Mouse (Mus musculus): ENCODE data around the gene Trim54. TPM values are rescaled to one million over a fixed set of nuclear protein-coding genes. Genes with fewer than 3 reads are reported as not detected.
A peak's percentile ranks its signal among the peaks of the same experiment; 100 is the strongest.

The Trim54 gene
- polyA plus RNA-seq, 1 experiment from 2014 or later, result 0.65 TPM

GRCm38 (mm10) chr5:31121111-31121510 is 4.6 kb downstream of the Trim54 start:
- H3K9me3 ChIP-seq (ENCODE audit: control insufficient read depth, low read length), result no peaks in the 10 kb centered on the region
- no peak overlapping the region for H3K9ac ChIP-seq (ENCODE audit: low read length)
- H3K27me3 ChIP-seq (ENCODE audit: control insufficient read depth, insufficient read depth, low read length), result no peaks in the 10 kb centered on the region
- no peaks in the 10 kb centered on the region for H3K36me3 ChIP-seq (ENCODE audit: control insufficient read depth, insufficient read depth, low read length)
- no peak overlapping the region for H3K4me2 ChIP-seq (ENCODE audit: low read depth, severe bottlenecking)
- no peak overlapping the region for H3K27ac ChIP-seq (replicated peaks; ENCODE audit: low read depth, low read length)
- H3K4me1 ChIP-seq (ENCODE audit: control insufficient read depth, insufficient read depth, low read length), result no peaks in the 10 kb centered on the region
- no peak for DNase-seq (ENCODE audit: low spot score)
- ATAC-seq (ENCODE audit: insufficient number of reproducible peaks, low FRiP score, low TSS enrichment, low read depth), result no peak
- 85% methylated on average over 8 of the region's 8 CpGs for WGBS
- H3K4me3 ChIP-seq (ENCODE audit: low read depth, low read length), result no peak overlapping the region

GRCm38 (mm10) chr5:31123481-31123880 is 7.0 kb downstream of the Trim54 start:
- Histone ChIP-seq H3K9ac (ENCODE audit: low read length) (no peak overlapping the region), H3K27me3 (ENCODE audit: control insufficient read depth, insufficient read depth, low read length) (no peaks in the 10 kb centered on the region), H3K36me3 (ENCODE audit: control insufficient read depth, insufficient read depth, low read length) (no peaks in the 10 kb centered on the region), H3K9me3 (ENCODE audit: control insufficient read depth, low read length) (no peaks in the 10 kb centered on the region), H3K4me2 (ENCODE audit: low read depth, severe bottlenecking) (no peak overlapping the region), H3K27ac (replicated peaks; ENCODE audit: low read depth, low read length) (no peak overlapping the region), H3K4me1 (ENCODE audit: control insufficient read depth, insufficient read depth, low read length) (no peaks in the 10 kb centered on the region), H3K4me3 (ENCODE audit: low read depth, low read length) (no peak overlapping the region)
- ATAC-seq (ENCODE audit: insufficient number of reproducible peaks, low FRiP score, low TSS enrichment, low read depth), result no peak
- 45% methylated on average over 2 of the region's 2 CpGs for WGBS
- no peak for DNase-seq (ENCODE audit: low spot score)

- H3K27ac ChIP-seq (replicated peaks; ENCODE audit: low read depth, low read length), result no peak overlapping the region
- no peaks in the 10 kb centered on the region for H3K27me3 ChIP-seq (ENCODE audit: control insufficient read depth, insufficient read depth, low read length)
- 41% methylated on average over 5 of the region's 5 CpGs for WGBS
- H3K4me1 ChIP-seq (ENCODE audit: control insufficient read depth, insufficient read depth, low read length), result no peaks in the 10 kb centered on the region
- H3K36me3 ChIP-seq (ENCODE audit: control insufficient read depth, insufficient read depth, low read length), result no peaks in the 10 kb centered on the region
- no peak for DNase-seq (ENCODE audit: low spot score)
- no peak overlapping the region for H3K4me2 ChIP-seq (ENCODE audit: low read depth, severe bottlenecking)
- H3K4me3 ChIP-seq (ENCODE audit: low read depth, low read length), result no peak overlapping the region
- ATAC-seq (ENCODE audit: insufficient number of reproducible peaks, low FRiP score, low TSS enrichment, low read depth), result no peak
- no peak overlapping the region for H3K9ac ChIP-seq (ENCODE audit: low read length)
- H3K9me3 ChIP-seq (ENCODE audit: control insufficient read depth, low read length), result no peaks in the 10 kb centered on the region
Measured at GRCm38 (mm10) chr5:31126050-31126449, 9.5 kb downstream of the Trim54 start.

- no peaks in the 10 kb centered on the region for H3K36me3 ChIP-seq (ENCODE audit: control insufficient read depth, insufficient read depth, low read length)
- H3K9ac ChIP-seq (ENCODE audit: low read length), result no peak overlapping the region
- ATAC-seq (ENCODE audit: insufficient number of reproducible peaks, low FRiP score, low TSS enrichment, low read depth) (no peak), DNase-seq (ENCODE audit: low spot score) (peak; percentile 26)
- H3K4me1 ChIP-seq (ENCODE audit: control insufficient read depth, insufficient read depth, low read length), result peaks cover 8% of the 10 kb centered on the region
- H3K27ac ChIP-seq (replicated peaks; ENCODE audit: low read depth, low read length), result no peak overlapping the region
- WGBS, result under 1% methylated on average over 33 of the region's 33 CpGs
- H3K4me2 ChIP-seq (ENCODE audit: low read depth, severe bottlenecking), result peak overlapping the region; percentile 26
- H3K4me3 ChIP-seq (ENCODE audit: low read depth, low read length), result no peak overlapping the region
- peaks cover 55% of the 10 kb centered on the region for H3K27me3 ChIP-seq (ENCODE audit: control insufficient read depth, insufficient read depth, low read length)
- H3K9me3 ChIP-seq (ENCODE audit: control insufficient read depth, low read length), result no peaks in the 10 kb centered on the region
Measured at GRCm38 (mm10) chr5:31136730-31137424, 20.4 kb downstream of the Trim54 start.

- Histone ChIP-seq H3K9ac (ENCODE audit: low read length) (no peak overlapping the region), H3K27me3 (ENCODE audit: control insufficient read depth, insufficient read depth, low read length) (peaks cover 55% of the 10 kb centered on the region), H3K27ac (replicated peaks; ENCODE audit: low read depth, low read length) (no peak overlapping the region), H3K4me1 (ENCODE audit: control insufficient read depth, insufficient read depth, low read length) (peaks cover 8% of the 10 kb centered on the region), H3K4me2 (ENCODE audit: low read depth, severe bottlenecking) (peak overlapping the region; percentile 26; the same call in 1 of the 2 replicates), H3K9me3 (ENCODE audit: control insufficient read depth, low read length) (no peaks in the 10 kb centered on the region), H3K36me3 (ENCODE audit: control insufficient read depth, insufficient read depth, low read length) (no peaks in the 10 kb centered on the region), H3K4me3 (ENCODE audit: low read depth, low read length) (peak overlapping the region; percentile 14)
- DNase-seq (ENCODE audit: low spot score) (peak; percentile 35), ATAC-seq (ENCODE audit: insufficient number of reproducible peaks, low FRiP score, low TSS enrichment, low read depth) (no peak)
- WGBS, result 2% methylated on average over 13 of the region's 13 CpGs
Measured at GRCm38 (mm10) chr5:31137658-31138057, 21.1 kb downstream of the Trim54 start.

GRCm38 (mm10) chr5:31138241-31138967 is 21.9 kb downstream of the Trim54 start, which contains the start of gene Ucn:
Ucn (minus strand) TSS chr5:31138829.
- ATAC-seq (ENCODE audit: insufficient number of reproducible peaks, low FRiP score, low TSS enrichment, low read depth) (peak; percentile 72; the same call in 1 of the 2 replicates), DNase-seq (ENCODE audit: low spot score) (peak; percentile 28)
- no peaks in the 10 kb centered on the region for H3K36me3 ChIP-seq (ENCODE audit: control insufficient read depth, insufficient read depth, low read length)
- H3K9me3 ChIP-seq (ENCODE audit: control insufficient read depth, low read length), result no peaks in the 10 kb centered on the region
- H3K27me3 ChIP-seq (ENCODE audit: control insufficient read depth, insufficient read depth, low read length), result peaks cover 55% of the 10 kb centered on the region
- 2% methylated on average over 52 of the region's 52 CpGs for WGBS
- no peak within 1 kb of the TSS for H3K27ac ChIP-seq (replicated peaks; ENCODE audit: low read depth, low read length)
- H3K4me3 ChIP-seq (ENCODE audit: low read depth, low read length), result peak within 1 kb of the TSS; percentile 14
- H3K4me2 ChIP-seq (ENCODE audit: low read depth, severe bottlenecking), result peak within 1 kb of the TSS; percentile 26; the same call in 1 of the 2 replicates
- no peak within 1 kb of the TSS for H3K9ac ChIP-seq (ENCODE audit: low read length)
- H3K4me1 ChIP-seq (ENCODE audit: control insufficient read depth, insufficient read depth, low read length), result peaks cover 8% of the 10 kb centered on the region

- DNase-seq (ENCODE audit: low spot score) (peak; percentile 68), ATAC-seq (ENCODE audit: insufficient number of reproducible peaks, low FRiP score, low TSS enrichment, low read depth) (no peak)
- no peak overlapping the region for H3K9ac ChIP-seq (ENCODE audit: low read length)
- peaks cover 52% of the 10 kb centered on the region for H3K27me3 ChIP-seq (ENCODE audit: control insufficient read depth, insufficient read depth, low read length)
- WGBS, result 16% methylated on average over 9 of the region's 9 CpGs
- no peak overlapping the region for H3K4me2 ChIP-seq (ENCODE audit: low read depth, severe bottlenecking)
- H3K27ac ChIP-seq (replicated peaks; ENCODE audit: low read depth, low read length), result no peak overlapping the region
- no peaks in the 10 kb centered on the region for H3K9me3 ChIP-seq (ENCODE audit: control insufficient read depth, low read length)
- no peak overlapping the region for H3K4me3 ChIP-seq (ENCODE audit: low read depth, low read length)
- no peaks in the 10 kb centered on the region for H3K36me3 ChIP-seq (ENCODE audit: control insufficient read depth, insufficient read depth, low read length)
- peaks cover 8% of the 10 kb centered on the region for H3K4me1 ChIP-seq (ENCODE audit: control insufficient read depth, insufficient read depth, low read length)
Measured at GRCm38 (mm10) chr5:31138968-31139425, 22.5 kb downstream of the Trim54 start.

GRCm38 (mm10) chr5:31149781-31150180 is 33.3 kb downstream of the Trim54 start:
- Histone ChIP-seq H3K9ac (ENCODE audit: low read length) (no peak overlapping the region), H3K4me3 (ENCODE audit: low read depth, low read length) (no peak overlapping the region), H3K27ac (replicated peaks; ENCODE audit: low read depth, low read length) (no peak overlapping the region), H3K27me3 (ENCODE audit: control insufficient read depth, insufficient read depth, low read length) (no peaks in the 10 kb centered on the region), H3K4me1 (ENCODE audit: control insufficient read depth, insufficient read depth, low read length) (0 out of 2 replicates have a peak, but pooled peaks cover 6% of the 10 kb centered on the region), H3K4me2 (ENCODE audit: low read depth, severe bottlenecking) (no peak overlapping the region), H3K36me3 (ENCODE audit: control insufficient read depth, insufficient read depth, low read length) (no peaks in the 10 kb centered on the region), H3K9me3 (ENCODE audit: control insufficient read depth, low read length) (no peaks in the 10 kb centered on the region)
- no peak for DNase-seq (ENCODE audit: low spot score)
- ATAC-seq (ENCODE audit: insufficient number of reproducible peaks, low FRiP score, low TSS enrichment, low read depth), result no peak
- WGBS, result 91% methylated on average over 4 of the region's 4 CpGs
